17 mouse cellular contexts compared by ENCODE assay signal in genomic region chr10:110810528-110810927, GRCm38 (mm10).
"Had no signal": no experiment of that assay in that cellular context is flagged by ENCODE, and none has a peak within 500 bp of the region (broad histone marks: within the 10 kb centered on the region; RNA-seq: fewer than 3 reads in every experiment).

No protein-coding gene starts in this region.

- H3K4me2 ChIP-seq: neural tube, embryonic 12.5 days; neural tube, embryonic 13.5 days; neural tube, embryonic 15.5 days; stomach, embryonic 15.5 days had no signal

- H3K27me3 ChIP-seq: neural tube, embryonic 12.5 days; neural tube, embryonic 13.5 days; neural tube, embryonic 15.5 days; stomach, embryonic 15.5 days had no signal

- DNase-seq: retina, postnatal 1 day; right cerebral cortex, adult 18-20 months; right cerebral cortex, postnatal 14 days; right cerebral cortex, postnatal 25 days; right cerebral cortex, postnatal 4 days; spleen, adult 18-20 months; thymus, adult 18-20 months; thymus, adult 2 months; thymus, postnatal 14 days; thymus, postnatal 25 days; thymus, postnatal 36 days; thymus, postnatal 4 days had no signal

- H3K9ac ChIP-seq: neural tube, embryonic 12.5 days; neural tube, embryonic 13.5 days; neural tube, embryonic 15.5 days; stomach, embryonic 15.5 days had no signal

- H3K36me3 ChIP-seq: neural tube, embryonic 12.5 days; neural tube, embryonic 13.5 days; neural tube, embryonic 15.5 days; stomach, embryonic 15.5 days had no signal

- H3K27ac ChIP-seq: neural tube, embryonic 12.5 days; neural tube, embryonic 13.5 days; neural tube, embryonic 15.5 days; stomach, embryonic 15.5 days; stomach, postnatal 0 days had no signal

- H3K4me3 ChIP-seq: neural tube, embryonic 12.5 days; neural tube, embryonic 13.5 days; neural tube, embryonic 15.5 days; stomach, embryonic 15.5 days had no signal

- H3K4me1 ChIP-seq: neural tube, embryonic 12.5 days; neural tube, embryonic 13.5 days; neural tube, embryonic 15.5 days; stomach, embryonic 15.5 days had no signal

- H3K9me3 ChIP-seq: neural tube, embryonic 12.5 days; neural tube, embryonic 13.5 days; neural tube, embryonic 15.5 days; stomach, embryonic 15.5 days had no signal
